8 mouse cellular contexts compared by ENCODE assay signal in genomic region chr15:82376393-82377138, GRCm38 (mm10). TPM values are rescaled to one million over a fixed set of nuclear protein-coding genes. Genes with fewer than 3 reads are reported as not detected.
DNase-seq lines count a peak whose midpoint lies in the region; ATAC-seq lines count a peak whose summit lies in the region.

No protein-coding gene starts in this region.

- no peak overlapping the region for H3K4me2 ChIP-seq in intestine, embryonic 16.5 days (ENCODE audit: low read depth, low read length)
- H3K4me2 ChIP-seq in intestine, embryonic 15.5 days (replicated peaks) = no peak overlapping the region

- 67% methylated on average over 17 of the region's 17 CpGs for WGBS in intestine, embryonic 16.5 days
- 63% methylated on average over 17 of the region's 17 CpGs for WGBS in intestine, embryonic 15.5 days
- 63% methylated on average over 17 of the region's 17 CpGs for WGBS in embryonic facial prominence, embryonic 10.5 days

- H3K9me3 ChIP-seq in intestine, embryonic 16.5 days (ENCODE audit: control insufficient read depth, low read length) = no peaks in the 10 kb centered on the region
- H3K9me3 ChIP-seq in intestine, embryonic 15.5 days = no peaks in the 10 kb centered on the region
- no peaks in the 10 kb centered on the region for H3K9me3 ChIP-seq in embryonic facial prominence, embryonic 10.5 days

- no peaks in the 10 kb centered on the region for H3K36me3 ChIP-seq in intestine, embryonic 16.5 days (ENCODE audit: control insufficient read depth, insufficient read depth, low read length)
- H3K36me3 ChIP-seq in intestine, embryonic 15.5 days = 0 out of 2 replicates have a peak, but pooled peaks cover 3% of the 10 kb centered on the region
- H3K36me3 ChIP-seq in embryonic facial prominence, embryonic 10.5 days (replicated peaks) = no peaks in the 10 kb centered on the region

- DNase-seq in embryonic facial prominence, embryonic 10.5 days (ENCODE audit: low spot score) = no peak
- peak; percentile 91 to 92 for DNase-seq in heart, adult 9 months (ENCODE audit: low spot score in 2 of 2)
- DNase-seq in kidney, postnatal 36 days = peak; percentile 66 to 83
- peak; percentile 89 for DNase-seq in lung, postnatal 36 days
- DNase-seq in thymus, postnatal 14 days = no peak
- no peak for DNase-seq in cerebellum, adult 11 months

- H3K4me1 ChIP-seq in intestine, embryonic 16.5 days (ENCODE audit: control insufficient read depth, insufficient read depth, low read length) = peaks cover 27% of the 10 kb centered on the region
- peaks cover 18% of the 10 kb centered on the region for H3K4me1 ChIP-seq in intestine, embryonic 15.5 days (replicated peaks)
- peaks cover 52% of the 10 kb centered on the region for H3K4me1 ChIP-seq in embryonic facial prominence, embryonic 10.5 days

- 0 out of 2 replicates have a peak overlapping the region, but pooled peaks have one; percentile 11 for H3K9ac ChIP-seq in intestine, embryonic 16.5 days (ENCODE audit: low read depth, low read length)
- H3K9ac ChIP-seq in intestine, embryonic 15.5 days = no peak overlapping the region

- no peak overlapping the region for H3K4me3 ChIP-seq in intestine, embryonic 16.5 days (ENCODE audit: low read length)
- H3K4me3 ChIP-seq in intestine, embryonic 15.5 days (replicated peaks) = no peak overlapping the region
- H3K4me3 ChIP-seq in embryonic facial prominence, embryonic 10.5 days = no peak overlapping the region

- ATAC-seq in intestine, embryonic 16.5 days = no peak
- no peak for ATAC-seq in intestine, embryonic 15.5 days

- peak overlapping the region; percentile 43 for H3K27ac ChIP-seq in intestine, embryonic 16.5 days (ENCODE audit: low read length)
- H3K27ac ChIP-seq in intestine, embryonic 15.5 days = no peak overlapping the region
- peak overlapping the region; percentile 15 for H3K27ac ChIP-seq in embryonic facial prominence, embryonic 10.5 days (replicated peaks)

- no peaks in the 10 kb centered on the region; the same call in 1 of the 2 replicates for H3K27me3 ChIP-seq in intestine, embryonic 16.5 days (replicated peaks; ENCODE audit: control insufficient read depth, insufficient read depth, low read length)
- H3K27me3 ChIP-seq in intestine, embryonic 15.5 days (replicated peaks) = no peaks in the 10 kb centered on the region
- H3K27me3 ChIP-seq in embryonic facial prominence, embryonic 10.5 days (replicated peaks; ENCODE audit: low read depth, poor library complexity, severe bottlenecking) = peaks cover 8% of the 10 kb centered on the region; the same call in 1 of the 2 replicates

RNA-seq across cellular contexts. Expression of gene Cyp2d22, which starts 3.5 kb away (rescaled TPM):
- polyA plus RNA-seq in intestine, embryonic 16.5 days (2015; fragmentation: Nextera tagmentation; extraction: Ambion mirVana) = 14.1 and 14.9 TPM in 2 replicates
- 9.0 and 11.2 TPM in 2 replicates for polyA plus RNA-seq in intestine, embryonic 15.5 days (2015; fragmentation: Nextera tagmentation; extraction: Ambion mirVana)
- polyA plus RNA-seq in embryonic facial prominence, embryonic 10.5 days (2016; fragmentation: Nextera tagmentation; extraction: Ambion mirVana) = 2.1 and 3.0 TPM in 2 replicates

RNA-seq across cellular contexts. Expression of gene Cyp2d11, which starts 17.3 kb away (rescaled TPM):
- not detected in 2 replicates for polyA plus RNA-seq in intestine, embryonic 16.5 days (2015; fragmentation: Nextera tagmentation; extraction: Ambion mirVana)
- polyA plus RNA-seq in intestine, embryonic 15.5 days (2015; fragmentation: Nextera tagmentation; extraction: Ambion mirVana) = not detected in 2 replicates
- not detected in 2 replicates for polyA plus RNA-seq in embryonic facial prominence, embryonic 10.5 days (2016; fragmentation: Nextera tagmentation; extraction: Ambion mirVana)

RNA-seq across cellular contexts. Expression of gene Ndufa6, which starts 22.4 kb away (rescaled TPM):
- polyA plus RNA-seq in intestine, embryonic 16.5 days (2015; fragmentation: Nextera tagmentation; extraction: Ambion mirVana) = 561 and 588 TPM in 2 replicates
- polyA plus RNA-seq in intestine, embryonic 15.5 days (2015; fragmentation: Nextera tagmentation; extraction: Ambion mirVana) = 502 and 513 TPM in 2 replicates
- polyA plus RNA-seq in embryonic facial prominence, embryonic 10.5 days (2016; fragmentation: Nextera tagmentation; extraction: Ambion mirVana) = 243 and 256 TPM in 2 replicates

RNA-seq across cellular contexts. Expression of gene Cyp2d10, which starts 30.4 kb away (rescaled TPM):
- polyA plus RNA-seq in intestine, embryonic 16.5 days (2015; fragmentation: Nextera tagmentation; extraction: Ambion mirVana) = 0.67 and 1.8 TPM in 2 replicates
- 0.83 and 1.0 TPM in 2 replicates for polyA plus RNA-seq in intestine, embryonic 15.5 days (2015; fragmentation: Nextera tagmentation; extraction: Ambion mirVana)
- not detected in 2 replicates for polyA plus RNA-seq in embryonic facial prominence, embryonic 10.5 days (2016; fragmentation: Nextera tagmentation; extraction: Ambion mirVana)

RNA-seq across cellular contexts. Expression of gene Smdt1, which starts 37.8 kb away (rescaled TPM):
- 332 and 340 TPM in 2 replicates for polyA plus RNA-seq in intestine, embryonic 16.5 days (2015; fragmentation: Nextera tagmentation; extraction: Ambion mirVana)
- polyA plus RNA-seq in intestine, embryonic 15.5 days (2015; fragmentation: Nextera tagmentation; extraction: Ambion mirVana) = 277 and 308 TPM in 2 replicates
- polyA plus RNA-seq in embryonic facial prominence, embryonic 10.5 days (2016; fragmentation: Nextera tagmentation; extraction: Ambion mirVana) = 212 and 215 TPM in 2 replicates

Comparison
In these comparisons a context has a peak if more than half of its experiments do, and no peak if none do; other contexts are left out.
1. DNase-seq: peak in heart, adult 9 months (2 of 2), kidney, postnatal 36 days (2 of 2) and lung, postnatal 36 days (single experiment); none in embryonic facial prominence, embryonic 10.5 days (single experiment), thymus, postnatal 14 days (single experiment) and cerebellum, adult 11 months (single experiment).